Mouse (Mus musculus): Measurements from ENCODE around the gene 1700020L24Rik. TPM values are rescaled to one million over a fixed set of nuclear protein-coding genes. Genes with fewer than 3 reads are reported as not detected.

1700020L24Rik gene
- polyA plus RNA-seq, 1 experiment, result 0.61 TPM

GRCm38 (mm10) chr11:83440081-83441064 lies 2.9 kb downstream of the 1700020L24Rik start:
- DNase-seq (ENCODE audit: low spot score), result peak; percentile 79

GRCm38 (mm10) chr11:83441235-83441634 lies 3.8 kb downstream of the 1700020L24Rik start:
- no peak for DNase-seq (ENCODE audit: low spot score)

- no peak for DNase-seq (ENCODE audit: low spot score)
Observed at GRCm38 (mm10) chr11:83442596-83443267, 5.3 kb downstream of the 1700020L24Rik start.

- no peak for DNase-seq (ENCODE audit: low spot score)
Observed at GRCm38 (mm10) chr11:83443824-83444223, 6.3 kb downstream of the 1700020L24Rik start.

GRCm38 (mm10) chr11:83445001-83445400 lies 7.5 kb downstream of the 1700020L24Rik start:
- no peak for DNase-seq (ENCODE audit: low spot score)

GRCm38 (mm10) chr11:83447612-83448011 lies 10.1 kb downstream of the 1700020L24Rik start:
- no peak for DNase-seq (ENCODE audit: low spot score)

GRCm38 (mm10) chr11:83448021-83448926 lies 10.8 kb downstream of the 1700020L24Rik start:
- DNase-seq (ENCODE audit: low spot score), result no peak

- DNase-seq (ENCODE audit: low spot score), result no peak
Observed at GRCm38 (mm10) chr11:83448927-83449236, 11.4 kb downstream of the 1700020L24Rik start.

- no peak for DNase-seq (ENCODE audit: low spot score)
Observed at GRCm38 (mm10) chr11:83449298-83449697, 11.8 kb downstream of the 1700020L24Rik start.

GRCm38 (mm10) chr11:83450550-83450949 lies 13.1 kb downstream of the 1700020L24Rik start:
- no peak for DNase-seq (ENCODE audit: low spot score)

- no peak for DNase-seq (ENCODE audit: low spot score)
Observed at GRCm38 (mm10) chr11:83451281-83451680, 13.8 kb downstream of the 1700020L24Rik start.

- DNase-seq (ENCODE audit: low spot score), result no peak
Observed at GRCm38 (mm10) chr11:83454548-83454947, 17.1 kb downstream of the 1700020L24Rik start.

- no peak for DNase-seq (ENCODE audit: low spot score)
Observed at GRCm38 (mm10) chr11:83455608-83456007, 18.1 kb downstream of the 1700020L24Rik start.

- DNase-seq (ENCODE audit: low spot score), result no peak
Observed at GRCm38 (mm10) chr11:83457257-83457656, 19.8 kb downstream of the 1700020L24Rik start.

- no peak for DNase-seq (ENCODE audit: low spot score)
Observed at GRCm38 (mm10) chr11:83457912-83458601, 20.6 kb downstream of the 1700020L24Rik start.

GRCm38 (mm10) chr11:83461462-83462027 lies 24.1 kb downstream of the 1700020L24Rik start:
- no peak for DNase-seq (ENCODE audit: low spot score)

GRCm38 (mm10) chr11:83462711-83463244 lies 25.3 kb downstream of the 1700020L24Rik start, which contains the start of gene Mmp28:
Mmp28 (minus strand) TSS chr11:83463071.
- DNase-seq (ENCODE audit: low spot score), result peak; percentile 67

- DNase-seq (ENCODE audit: low spot score), result no peak
Observed at GRCm38 (mm10) chr11:83465976-83466375, 28.5 kb downstream of the 1700020L24Rik start.

GRCm38 (mm10) chr11:83467120-83467652 lies 29.7 kb downstream of the 1700020L24Rik start:
- DNase-seq (ENCODE audit: low spot score), result no peak

GRCm38 (mm10) chr11:83468765-83469164 lies 31.3 kb downstream of the 1700020L24Rik start:
- no peak for DNase-seq (ENCODE audit: low spot score)
